Mouse (Mus musculus) embryonic fibroblast, embryonic 13.5 days (primary cell): ENCODE data around the gene Sox2. TPM values are rescaled to one million over a fixed set of nuclear protein-coding genes. Genes with fewer than 3 reads are reported as not detected.

Experiments
- H3K27ac ChIP-seq: 2 replicates; pipeline ENCODE4 v1.5.1; 2012; ENCODE audit warnings: low read length, control low read depth, inconsistent platforms; ENCODE audit not compliant: insufficient read depth
- H3K4me1 ChIP-seq: 2 replicates; pipeline ENCODE4 v1.6.1; 2011; ENCODE audit warnings: low read length; ENCODE audit not compliant: control insufficient read depth, insufficient read depth
- H3K4me3 ChIP-seq: 2 replicates; pipeline ENCODE4 v1.5.1; 2011; ENCODE audit warnings: mild to moderate bottlenecking, control low read depth, low read length; ENCODE audit not compliant: insufficient read depth
- CTCF ChIP-seq: IDR thresholded peaks from 2 replicates; pipeline ENCODE4 v1.5.1; 2011; ENCODE audit warnings: mild to moderate bottlenecking, control low read depth, low read length, moderate library complexity, borderline replicate concordance; ENCODE audit not compliant: insufficient read depth
- POLR2A ChIP-seq: IDR thresholded peaks from 2 replicates; pipeline ENCODE4 v1.6.1; 2011; ENCODE audit warnings: low read depth, mild to moderate bottlenecking, control low read depth, low read length, moderate library complexity
- polyA plus RNA-seq: library from polyadenylated mRNA; stranded (reverse); fragments of >200 nt; gene quantifications from 2 replicates; pipeline ENCODE4 v1.2.4, GENCODE M21; 2011; ENCODE audit warnings: low read depth; ENCODE audit not compliant: missing spikeins, insufficient read length

The Sox2 gene
- polyA plus RNA-seq, 1 experiment = 0.84 TPM

GRCm38 (mm10) chr3:34658241-34658965 is 8.2 kb downstream of the Sox2 start:
- no peak for TF ChIP-seq POLR2A
- no peak for TF ChIP-seq CTCF
- no peaks in the 10 kb centered on the region for H3K4me1 ChIP-seq
- no peak overlapping the region for H3K4me3 ChIP-seq
- no peak overlapping the region for H3K27ac ChIP-seq

GRCm38 (mm10) chr3:34658966-34659535 is 8.8 kb downstream of the Sox2 start:
- no peak overlapping the region for H3K4me3 ChIP-seq
- no peak for TF ChIP-seq POLR2A
- no peaks in the 10 kb centered on the region for H3K4me1 ChIP-seq
- no peak overlapping the region for H3K27ac ChIP-seq

DNA sequence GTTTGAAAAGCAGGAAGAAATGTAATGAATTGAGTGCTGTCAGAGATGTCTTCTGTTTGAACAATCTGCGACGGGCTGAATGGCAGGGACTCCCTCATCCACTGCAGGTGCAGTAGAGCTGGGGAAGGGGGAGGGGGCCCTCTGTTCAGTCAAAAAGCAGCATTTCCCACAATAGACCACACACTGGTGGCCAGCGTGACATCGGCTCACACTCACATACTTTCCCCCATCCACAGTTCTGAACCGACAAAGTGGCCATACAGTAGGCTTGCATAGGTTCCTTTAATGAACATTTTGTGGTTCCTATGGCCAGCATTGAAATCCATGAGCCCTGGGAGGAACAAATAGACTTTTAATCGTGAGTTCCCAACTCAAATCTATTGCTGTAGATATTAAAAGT is 9.7 kb downstream of the Sox2 start:
- no peak overlapping the region for H3K27ac ChIP-seq
- TF ChIP-seq POLR2A (no peak), CTCF (no peak)
- no peak overlapping the region for H3K4me3 ChIP-seq
- H3K4me1 ChIP-seq = no peaks in the 10 kb centered on the region

DNA sequence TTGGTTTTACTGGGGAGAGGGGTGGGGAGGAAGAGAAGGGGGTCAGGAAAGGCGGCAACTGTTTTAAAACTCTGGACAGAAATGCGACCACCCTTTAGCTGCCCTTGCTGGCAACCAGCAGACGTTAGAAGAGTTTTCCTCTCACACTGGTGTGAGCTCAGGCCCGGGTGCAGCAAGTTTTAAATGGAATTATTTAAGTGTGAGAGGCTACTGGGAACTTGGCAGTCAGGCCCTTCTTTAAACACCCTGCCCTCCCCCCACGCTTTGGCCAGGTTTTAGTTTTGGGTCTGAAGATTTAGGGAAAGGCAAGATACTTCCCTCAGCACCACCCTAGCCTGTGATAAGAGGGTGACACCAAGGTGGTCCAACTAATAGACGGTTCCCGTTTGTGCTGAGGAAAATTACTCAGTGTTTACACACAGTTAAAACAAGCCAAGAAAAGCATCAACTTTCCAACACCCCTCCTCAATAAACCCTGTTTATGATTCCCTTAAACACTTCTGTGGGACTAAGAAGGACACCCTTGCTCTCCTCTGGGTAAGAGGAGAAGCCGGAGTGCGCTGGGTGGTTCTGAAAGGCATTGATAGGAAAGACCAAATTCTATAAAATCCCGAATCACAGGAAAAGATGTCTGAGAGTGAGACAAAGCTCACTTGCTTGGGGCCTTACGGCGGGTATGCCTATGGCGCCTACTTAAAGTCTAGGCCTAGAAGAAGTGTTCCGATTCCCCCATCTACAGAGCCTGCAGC is 10.5 kb downstream of the Sox2 start:
- H3K4me1 ChIP-seq = no peaks in the 10 kb centered on the region
- no peak overlapping the region for H3K4me3 ChIP-seq
- no peak overlapping the region for H3K27ac ChIP-seq
- TF ChIP-seq CTCF = no peak
- TF ChIP-seq POLR2A = no peak

DNA sequence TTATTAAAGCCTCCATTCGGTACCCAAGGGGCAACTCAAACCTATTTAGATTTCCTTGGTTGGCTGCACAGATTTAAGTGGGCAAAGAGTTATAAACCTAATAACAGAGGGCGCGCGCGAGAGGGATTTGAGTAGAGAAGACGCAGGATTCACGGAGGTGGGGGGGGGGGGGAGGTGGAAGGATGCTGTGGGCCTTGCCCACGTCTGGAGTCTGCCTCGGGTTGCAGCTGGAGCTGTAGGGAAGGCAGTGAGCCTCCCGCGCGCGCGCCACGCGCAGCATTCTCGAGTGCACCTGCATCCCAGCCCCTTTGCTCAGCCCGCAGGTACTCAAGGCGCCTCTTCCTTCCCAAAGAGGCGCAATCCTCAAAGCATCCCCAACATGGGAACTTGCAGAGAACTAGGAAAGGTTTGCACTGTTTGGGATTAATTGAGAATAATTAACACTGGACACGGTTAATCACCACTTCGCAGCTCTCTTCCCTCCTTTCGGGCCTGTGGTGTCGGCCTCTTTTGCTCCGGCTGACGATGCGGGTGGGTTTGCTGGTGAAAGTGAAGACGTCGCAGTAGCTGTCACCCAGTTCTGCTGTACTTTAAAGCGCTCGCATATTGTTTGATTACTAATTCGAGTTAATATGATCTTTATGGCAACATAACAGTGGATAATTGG is 11.3 kb downstream of the Sox2 start:
- Histone ChIP-seq H3K4me3 (no peak overlapping the region), H3K4me1 (no peaks in the 10 kb centered on the region), H3K27ac (no peak overlapping the region)
- no peak for TF ChIP-seq POLR2A
- no peak for TF ChIP-seq CTCF

DNA sequence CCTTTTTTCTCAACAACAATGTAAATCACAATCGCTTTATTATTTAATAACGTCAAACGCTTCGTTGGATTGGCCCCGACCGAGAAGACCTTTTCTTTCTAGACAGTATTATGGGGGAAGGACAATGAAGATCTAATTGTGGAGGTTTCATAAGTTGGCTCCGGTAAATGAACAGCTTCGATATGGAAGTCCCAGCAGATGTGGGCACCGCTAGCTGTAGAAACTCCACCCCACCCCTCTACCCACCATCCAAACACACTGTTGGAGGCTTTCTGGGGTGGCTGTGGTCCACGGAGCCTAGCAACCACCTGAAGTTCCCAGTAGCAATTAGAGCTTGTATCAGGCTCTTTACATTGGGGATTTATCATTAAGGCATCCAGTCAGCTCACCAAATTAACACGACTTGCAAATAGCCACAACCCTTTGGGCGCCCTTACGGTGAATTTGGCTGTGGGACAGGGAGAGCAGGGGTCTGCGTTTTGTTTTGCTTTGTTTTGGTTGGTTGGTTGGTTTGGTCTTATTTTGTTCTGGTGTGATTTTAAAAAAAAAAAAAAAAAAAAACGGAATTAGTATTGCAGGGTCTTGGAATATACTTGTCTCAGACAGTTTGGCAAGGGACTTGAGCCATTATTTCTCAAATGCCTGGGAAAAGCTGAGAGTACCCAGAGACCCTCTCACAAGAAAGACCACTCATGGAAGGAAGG is 12.0 kb downstream of the Sox2 start:
- Histone ChIP-seq H3K27ac (no peak overlapping the region), H3K4me3 (no peak overlapping the region), H3K4me1 (no peaks in the 10 kb centered on the region)
- TF ChIP-seq CTCF (no peak), POLR2A (no peak)

GRCm38 (mm10) chr3:34662712-34663655 is 12.8 kb downstream of the Sox2 start:
- TF ChIP-seq POLR2A (no peak), CTCF (no peak)
- Histone ChIP-seq H3K4me3 (no peak overlapping the region), H3K27ac (no peak overlapping the region), H3K4me1 (no peaks in the 10 kb centered on the region)

DNA sequence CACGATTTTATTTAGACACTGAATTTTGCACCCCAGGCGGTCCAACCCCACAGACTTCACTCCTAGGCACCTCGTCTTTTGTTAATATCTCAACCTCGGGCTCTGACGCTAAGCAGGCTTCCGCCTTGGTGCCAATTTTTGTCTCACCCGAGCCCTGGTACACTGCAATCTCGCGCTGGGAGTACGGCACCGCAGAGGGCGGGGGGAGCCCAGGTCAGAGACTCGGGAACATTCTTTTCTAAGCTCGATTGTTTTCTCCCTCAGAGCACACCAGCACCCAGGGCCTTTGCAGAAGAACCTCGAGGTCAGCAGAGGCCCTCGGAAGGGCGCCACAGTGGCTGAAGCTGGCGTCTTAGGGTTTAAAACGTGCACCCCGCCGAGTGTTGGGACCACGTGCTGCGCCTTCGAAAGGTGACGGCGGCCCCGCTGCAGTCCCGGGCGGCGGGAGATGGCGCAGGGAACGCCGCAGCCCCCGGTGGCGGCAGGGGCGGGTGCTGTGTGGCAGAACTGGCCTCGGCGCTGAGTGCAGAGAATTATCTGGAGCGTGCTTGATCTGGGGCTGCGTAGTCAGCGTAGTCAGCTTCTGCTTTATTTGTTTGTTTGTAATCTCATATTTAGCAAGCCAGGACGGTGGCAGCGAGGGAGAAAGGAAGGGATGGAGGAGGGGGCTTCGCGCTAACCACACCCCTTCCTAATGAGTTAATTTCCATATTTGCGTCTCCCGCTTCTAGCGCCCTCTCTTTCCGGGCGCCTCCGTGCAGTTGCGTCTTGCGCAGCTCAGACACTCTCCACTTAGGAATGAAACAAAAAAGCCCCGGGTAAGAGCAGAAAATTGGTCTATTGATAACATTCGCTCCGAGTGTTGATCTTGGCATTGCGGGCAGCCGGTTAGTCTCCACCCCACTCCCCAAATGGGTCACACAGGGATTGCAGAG is 13.8 kb downstream of the Sox2 start:
- TF ChIP-seq POLR2A (no peak), CTCF (no peak)
- Histone ChIP-seq H3K4me1 (no peaks in the 10 kb centered on the region), H3K4me3 (peak overlapping the region; percentile 5), H3K27ac (no peak overlapping the region)
